In the genomic region with DNA sequence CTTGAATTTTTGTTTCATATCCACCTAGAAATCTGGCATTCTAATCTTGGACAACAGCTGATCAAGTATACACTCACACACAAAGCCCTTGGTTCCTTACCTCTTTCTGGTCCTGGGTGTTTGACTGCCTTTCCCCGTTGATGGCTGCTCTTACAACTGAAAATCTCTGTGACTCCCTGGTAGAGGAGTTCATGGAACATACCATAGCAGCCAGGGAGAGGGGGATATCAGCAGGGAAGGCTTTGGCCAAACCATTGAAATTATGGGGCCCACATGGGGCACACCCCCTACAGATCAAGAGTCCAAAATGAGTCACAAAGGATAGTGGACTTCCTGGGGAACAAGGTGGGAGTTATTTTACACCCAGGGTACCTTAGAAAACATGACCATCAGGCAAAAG, we compare ENCODE assay signal across 25 mouse cellular contexts. TPM values are rescaled to one million over a fixed set of nuclear protein-coding genes. Genes with fewer than 3 reads are reported as not detected.
"Had no signal": no experiment of that assay in that cellular context is flagged by ENCODE, and none has a peak within 500 bp of the region (broad histone marks: within the 10 kb centered on the region; RNA-seq: fewer than 3 reads in every experiment).

Gene Tcp11x2 (minus strand): TSS at position 158 of the 400 bp plus-strand sequence.

- H3K4me2 ChIP-seq: lung, embryonic 14.5 days; midbrain, embryonic 12.5 days; neural tube, embryonic 12.5 days; stomach, embryonic 15.5 days had no signal

- H3K27me3 ChIP-seq: midbrain, embryonic 12.5 days; neural tube, embryonic 12.5 days; stomach, embryonic 15.5 days had no signal

- DNase-seq: lung, adult 18-20 months; lung, embryonic 14.5 days; lung, postnatal 10 days; lung, postnatal 4 days; midbrain, embryonic 14.5 days; right cerebral cortex, postnatal 14 days; thymus, adult 2 months; thymus, postnatal 25 days; thymus, postnatal 4 days had no signal

- H3K27ac ChIP-seq: liver, embryonic 14.5 days; midbrain, embryonic 10.5 days; midbrain, embryonic 12.5 days; neural tube, embryonic 12.5 days; stomach, embryonic 15.5 days; stomach, postnatal 0 days had no signal

- H3K4me3 ChIP-seq: midbrain, embryonic 10.5 days; midbrain, embryonic 12.5 days; neural tube, embryonic 12.5 days; stomach, embryonic 15.5 days had no signal

- H3K9ac ChIP-seq: liver, embryonic 14.5 days; lung, embryonic 14.5 days; midbrain, embryonic 12.5 days; neural tube, embryonic 12.5 days; stomach, embryonic 15.5 days had no signal

- H3K9me3 ChIP-seq: midbrain, embryonic 10.5 days; midbrain, embryonic 12.5 days; neural tube, embryonic 12.5 days; stomach, embryonic 15.5 days had no signal

- H3K36me3 ChIP-seq: midbrain, embryonic 10.5 days; midbrain, embryonic 12.5 days; neural tube, embryonic 12.5 days; stomach, embryonic 15.5 days had no signal

- H3K4me1 ChIP-seq: midbrain, embryonic 10.5 days; midbrain, embryonic 12.5 days; neural tube, embryonic 12.5 days; stomach, embryonic 15.5 days had no signal

RNA-seq across cellular contexts. Expression of gene Tcp11x2, which starts in this region (rescaled TPM):
- total RNA-seq: megakaryocyte, adult 5-6 weeks; megakaryocyte-erythroid progenitor cell, adult 5-6 weeks; midbrain, postnatal 0 days; monocyte, adult 5-6 weeks; neutrophil, adult 5-6 weeks had no signal
- polyA plus RNA-seq: liver, embryonic 14.5 days; liver, embryonic 16.5 days; lung, embryonic 14.5 days; lung, embryonic 16.5 days; midbrain, embryonic 10.5 days; midbrain, embryonic 12.5 days; midbrain, embryonic 14.5 days; neural tube, embryonic 12.5 days; neural tube, embryonic 14.5 days; spleen, adult 2 months; stomach, embryonic 15.5 days; stomach, postnatal 0 days; thymus, adult 2 months; urinary bladder, adult 2 months had no signal
